Mouse (Mus musculus): Measurements from ENCODE around the gene Tspan11.

Tspan11 gene

DNA sequence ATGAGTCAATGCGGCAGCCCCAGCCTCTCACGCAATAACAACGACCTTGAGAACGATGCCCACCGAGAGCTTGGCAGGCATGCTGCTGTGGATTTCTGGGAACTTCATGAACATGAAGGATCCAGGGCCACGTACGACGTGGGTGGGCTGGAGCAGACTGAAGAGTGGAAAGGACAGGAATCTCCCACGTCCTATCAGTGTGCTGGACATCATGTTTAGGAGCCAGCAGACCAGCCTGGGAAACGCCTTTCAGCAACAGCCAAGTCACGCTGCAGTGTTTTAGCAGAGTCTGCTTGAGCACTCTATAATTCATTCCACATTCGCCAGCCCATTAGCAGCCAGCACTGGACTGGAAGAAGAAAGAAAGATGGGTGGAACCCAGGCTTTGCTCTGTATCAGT lies 10.4 kb upstream of the Tspan11 start:
- no peak for DNase-seq (ENCODE audit: low read depth, low spot score)

DNA sequence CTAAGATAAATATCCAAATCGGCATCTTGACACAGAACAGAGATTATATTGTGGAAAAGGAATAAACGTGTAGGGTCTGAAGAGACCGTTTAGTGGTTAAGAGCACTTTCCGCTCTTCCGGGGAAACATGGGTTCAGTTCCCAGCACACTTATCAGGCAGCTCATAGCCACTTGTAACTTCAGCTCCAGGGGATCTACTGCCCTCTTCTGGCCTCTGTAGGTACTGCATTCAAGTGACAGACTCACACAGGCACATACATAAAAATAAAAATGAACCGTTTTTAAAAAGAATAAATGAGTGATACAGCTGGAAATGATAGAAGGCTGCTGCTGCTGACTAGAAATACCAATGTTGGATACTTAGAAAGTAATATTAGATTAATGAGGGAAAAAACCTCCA lies 7.9 kb upstream of the Tspan11 start:
- DNase-seq (ENCODE audit: low read depth, low spot score): no peak

DNA sequence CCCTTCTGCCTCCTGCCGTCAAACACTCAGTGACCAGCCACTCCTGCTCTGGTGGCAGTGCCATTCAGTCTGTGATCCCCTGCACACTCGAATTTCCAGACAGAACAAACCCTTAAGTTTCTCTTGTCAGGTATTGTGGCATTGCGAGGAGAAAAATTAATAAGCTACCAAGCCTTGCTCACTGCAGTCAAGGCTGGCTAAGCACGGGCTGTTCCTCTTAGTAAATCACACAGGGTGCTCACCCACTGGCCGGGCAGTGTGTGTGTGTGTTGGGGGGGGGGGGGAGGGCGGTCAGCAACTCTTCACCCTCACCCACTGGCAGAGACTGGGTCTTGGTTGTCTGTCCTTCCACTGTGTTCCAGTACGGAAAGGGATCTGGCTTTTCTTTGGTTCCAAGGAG lies 473 bp upstream of the Tspan11 start:
- no peak for DNase-seq (ENCODE audit: low read depth, low spot score)

DNA sequence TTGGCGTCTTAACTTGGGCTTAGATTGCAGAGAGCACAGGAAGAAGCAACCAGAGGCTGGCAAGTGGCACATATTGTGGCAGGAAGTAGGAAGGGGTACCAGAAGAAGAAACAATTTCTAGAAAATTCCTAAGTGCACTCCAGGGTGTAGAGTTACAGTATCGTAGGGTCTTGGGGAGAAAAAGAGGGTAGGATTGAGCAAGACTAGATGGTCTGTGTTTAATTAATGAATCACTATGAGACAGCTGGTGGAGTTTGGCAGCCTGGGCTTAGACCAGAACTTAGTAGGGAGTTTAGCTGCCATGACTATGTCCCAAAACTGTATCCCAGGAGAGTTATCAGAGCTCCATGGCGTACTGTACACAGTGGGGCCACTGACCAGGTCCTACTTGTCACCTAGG lies 1.2 kb downstream of the Tspan11 start:
- no peak for DNase-seq (ENCODE audit: low read depth, low spot score)

DNA sequence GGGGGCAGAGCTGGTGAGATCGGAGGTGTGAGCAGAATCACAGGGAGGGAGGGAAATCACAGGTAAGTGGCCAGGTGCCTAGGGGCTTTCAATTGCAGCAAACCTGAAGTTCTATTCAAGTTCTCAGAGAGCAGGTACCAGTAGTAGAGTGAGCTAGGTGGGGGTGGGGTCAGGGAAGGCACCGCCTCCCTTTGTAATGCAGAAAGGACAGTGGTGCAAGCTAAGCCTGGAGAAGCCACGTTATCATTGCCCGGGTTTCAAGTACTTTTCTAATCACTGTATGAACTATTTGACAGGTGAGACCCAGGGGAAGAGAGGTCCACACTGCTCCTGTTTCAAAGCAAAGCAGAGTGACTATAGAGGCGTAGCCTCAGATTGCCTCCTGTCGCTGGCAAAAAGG lies 6.2 kb downstream of the Tspan11 start:
- DNase-seq (ENCODE audit: low read depth, low spot score): no peak

DNA sequence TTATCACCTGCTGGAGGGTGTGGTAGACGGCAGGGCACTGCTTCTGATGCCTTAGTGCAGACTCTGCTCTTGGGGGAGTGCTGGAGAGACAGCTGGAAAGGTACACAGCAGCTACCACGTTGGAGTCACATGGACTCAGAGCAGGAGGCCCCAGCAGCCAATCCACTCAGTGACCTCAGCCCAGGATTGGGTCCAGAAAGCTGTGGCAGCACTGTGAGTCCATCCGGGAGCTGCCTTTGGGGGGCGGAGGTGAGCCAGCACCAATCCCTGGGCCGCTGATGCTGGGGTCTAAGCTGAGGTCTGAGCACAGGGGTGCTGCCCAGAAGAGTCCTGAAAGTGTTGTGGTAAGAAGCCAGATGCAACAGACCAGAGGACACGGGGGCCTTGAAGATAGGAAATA lies 7.6 kb downstream of the Tspan11 start:
- DNase-seq (ENCODE audit: low read depth, low spot score): no peak

DNA sequence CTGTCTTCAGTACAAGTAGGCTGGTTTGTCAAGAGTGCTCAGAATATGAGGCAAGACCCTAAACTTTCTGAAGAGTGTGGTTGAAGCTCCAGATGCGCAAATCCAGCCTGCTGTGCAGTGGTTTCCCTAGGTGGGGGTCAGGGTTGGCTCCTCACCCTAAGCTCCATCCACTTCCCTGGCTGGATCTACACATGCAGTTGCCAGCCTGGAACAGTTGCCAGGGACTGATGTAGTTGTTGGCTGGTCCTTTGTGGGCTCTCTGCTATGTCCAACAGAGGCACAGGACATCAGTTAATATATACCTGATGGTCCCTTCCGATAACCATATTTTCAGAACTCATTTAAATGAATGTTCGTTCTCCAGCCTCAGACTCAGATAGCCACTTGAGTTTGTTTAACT lies 9.0 kb downstream of the Tspan11 start:
- no peak for DNase-seq (ENCODE audit: low read depth, low spot score)

DNA sequence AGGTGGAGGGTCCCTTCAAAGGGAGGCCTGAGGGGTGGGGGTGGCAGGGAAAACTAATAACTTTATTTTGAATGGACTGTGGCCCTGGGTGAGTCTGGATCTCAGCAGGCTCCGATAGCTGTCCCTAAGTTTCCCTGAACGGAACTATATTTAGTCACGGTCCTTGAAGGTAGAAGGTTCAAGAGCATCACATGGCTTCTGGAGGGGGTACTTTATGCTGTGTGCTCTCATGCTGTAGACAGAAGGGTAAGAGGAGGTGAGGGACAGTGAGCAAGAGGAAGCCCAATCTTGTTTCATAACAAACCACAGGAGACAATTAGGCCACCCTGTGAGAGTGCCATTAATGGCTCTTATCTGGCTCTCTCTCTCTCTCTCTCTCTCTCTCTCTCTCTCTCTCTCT lies 10.0 kb downstream of the Tspan11 start:
- DNase-seq (ENCODE audit: low read depth, low spot score): no peak

DNA sequence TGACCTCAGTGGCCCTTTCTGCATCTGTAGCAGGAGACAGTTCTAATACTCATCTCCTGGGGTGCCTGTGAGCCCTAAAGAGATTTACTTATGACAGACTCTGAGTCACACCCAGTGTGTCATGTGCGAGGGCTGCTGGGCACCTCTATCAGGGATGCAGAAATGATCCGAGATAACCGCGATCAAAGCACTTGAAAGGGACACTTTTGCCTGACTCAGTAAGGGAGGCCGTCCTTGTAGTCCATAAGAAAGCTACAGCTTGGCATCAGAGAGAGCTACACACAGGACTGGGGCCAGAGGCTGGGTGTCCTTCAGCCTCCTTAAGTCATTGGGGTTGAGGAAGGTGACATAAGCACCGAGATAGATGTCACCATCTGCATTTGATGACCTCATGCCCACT lies 12.7 kb downstream of the Tspan11 start:
- DNase-seq (ENCODE audit: low read depth, low spot score): no peak

DNA sequence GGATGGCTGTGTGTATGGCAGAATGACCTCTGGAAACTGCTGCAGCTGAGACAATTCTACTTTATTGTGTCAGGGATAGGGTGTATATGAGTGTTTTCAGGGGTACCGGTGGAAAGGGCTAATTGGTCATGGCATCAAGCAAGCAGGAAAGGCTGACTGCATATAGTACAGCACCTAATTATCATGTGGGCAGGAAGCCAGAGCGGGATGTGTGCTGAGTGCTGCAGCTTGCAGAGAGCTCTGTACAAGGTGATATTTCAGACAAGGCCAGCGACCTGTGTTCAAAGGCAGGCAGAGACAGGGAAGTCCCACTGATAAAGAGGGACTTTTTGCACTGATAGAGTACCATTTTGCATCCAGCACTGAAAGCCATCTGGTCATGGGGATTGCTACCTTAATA lies 13.9 kb downstream of the Tspan11 start:
- DNase-seq (ENCODE audit: low read depth, low spot score): no peak

DNA sequence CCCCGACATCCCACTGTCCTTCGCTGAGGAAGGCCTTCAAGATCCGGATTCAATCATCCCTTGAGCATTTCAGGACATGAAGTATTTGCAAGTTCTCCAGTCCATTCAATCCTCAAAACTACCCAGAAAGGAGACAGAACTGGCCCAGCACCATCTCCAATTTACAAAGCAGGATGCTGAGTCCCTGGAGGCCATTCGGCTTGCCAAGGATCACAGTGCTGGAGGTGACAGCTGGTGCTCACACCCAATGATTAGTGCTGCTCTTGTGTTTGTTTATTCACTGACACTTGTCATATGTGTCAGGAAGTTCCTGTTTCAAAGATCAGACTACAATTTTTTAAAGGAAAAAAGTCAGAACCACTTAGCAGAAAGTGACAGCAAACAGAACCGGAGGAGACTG lies 14.3 kb downstream of the Tspan11 start:
- DNase-seq (ENCODE audit: low read depth, low spot score): no peak

DNA sequence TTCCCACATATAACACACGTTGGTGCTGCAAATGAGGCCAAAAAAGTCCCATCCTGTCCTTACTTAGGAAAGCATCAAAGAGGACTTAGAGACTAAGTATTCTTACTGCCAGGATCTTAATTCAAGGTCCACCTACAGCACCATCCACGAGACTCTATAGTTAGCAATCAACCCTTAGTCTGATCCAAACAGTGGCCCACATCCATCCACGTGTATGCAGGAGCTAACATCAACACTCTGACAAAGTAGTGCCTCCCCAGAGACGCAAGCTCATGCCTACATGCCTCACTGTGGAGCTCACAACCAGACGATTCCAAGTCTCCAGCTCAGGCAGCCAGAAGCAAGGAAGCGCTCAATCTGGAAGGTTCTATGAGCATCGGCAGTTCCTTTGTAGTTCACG lies 15.2 kb downstream of the Tspan11 start:
- DNase-seq (ENCODE audit: low read depth, low spot score): no peak

DNA sequence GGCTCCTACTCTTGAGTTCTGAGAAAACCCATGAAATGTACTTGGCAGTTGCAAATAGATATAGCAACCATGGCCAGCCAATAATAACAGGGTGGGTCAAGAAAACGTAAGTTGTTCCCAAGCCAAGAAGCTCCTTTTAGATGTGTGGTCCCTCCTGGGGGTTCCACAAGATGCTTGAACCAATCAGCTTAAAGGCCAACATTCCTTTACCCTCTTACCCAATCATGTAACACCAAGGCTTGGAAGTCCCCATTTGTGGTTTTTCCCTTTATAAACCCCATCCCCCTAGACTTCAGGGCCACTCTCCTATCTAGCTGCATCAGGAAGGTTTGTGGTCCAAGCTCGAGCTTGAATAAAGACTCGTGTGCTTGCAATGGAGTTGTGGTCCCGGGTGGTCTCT lies 23.2 kb downstream of the Tspan11 start:
- no peak for DNase-seq (ENCODE audit: low read depth, low spot score)

DNA sequence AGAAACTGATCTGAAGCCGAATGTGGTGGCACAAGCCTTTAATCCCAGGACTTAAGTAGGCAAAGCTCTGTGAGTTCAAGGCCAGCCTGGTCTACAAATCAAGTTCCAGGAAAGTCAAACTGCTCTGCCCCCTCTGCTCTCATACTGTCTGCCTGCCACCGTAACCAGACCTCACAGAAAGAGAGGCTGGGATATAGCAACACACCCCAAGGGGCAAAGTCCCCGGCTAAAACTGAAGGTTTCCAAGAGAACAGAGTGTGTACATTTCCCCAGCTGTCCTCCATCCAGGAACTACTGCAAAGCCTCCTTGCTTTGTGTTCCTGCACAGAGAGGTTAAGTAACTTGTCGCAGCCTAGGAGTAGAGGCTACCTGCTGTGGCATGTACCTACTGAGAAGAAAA lies 24.3 kb downstream of the Tspan11 start:
- no peak for DNase-seq (ENCODE audit: low read depth, low spot score)

DNA sequence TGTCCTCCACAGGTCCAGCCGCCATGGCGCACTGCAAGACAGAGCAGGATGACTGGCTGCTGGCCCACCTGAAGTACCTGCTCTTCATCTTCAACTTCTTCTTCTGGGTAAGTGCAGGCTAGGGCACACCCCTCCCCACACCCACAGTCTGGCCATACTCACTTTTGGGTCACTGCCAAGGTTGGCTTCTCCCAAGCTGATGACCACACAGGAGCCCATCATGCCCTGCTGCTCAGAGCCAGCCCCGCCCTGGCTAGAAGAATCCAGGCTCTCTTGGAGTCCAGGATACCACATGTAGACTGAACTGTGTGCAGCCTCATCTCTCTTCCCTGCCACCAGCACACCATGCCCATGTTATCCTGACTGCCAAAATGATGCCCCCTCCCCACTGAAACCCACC lies 25.5 kb downstream of the Tspan11 start:
- DNase-seq (ENCODE audit: low read depth, low spot score): no peak

DNA sequence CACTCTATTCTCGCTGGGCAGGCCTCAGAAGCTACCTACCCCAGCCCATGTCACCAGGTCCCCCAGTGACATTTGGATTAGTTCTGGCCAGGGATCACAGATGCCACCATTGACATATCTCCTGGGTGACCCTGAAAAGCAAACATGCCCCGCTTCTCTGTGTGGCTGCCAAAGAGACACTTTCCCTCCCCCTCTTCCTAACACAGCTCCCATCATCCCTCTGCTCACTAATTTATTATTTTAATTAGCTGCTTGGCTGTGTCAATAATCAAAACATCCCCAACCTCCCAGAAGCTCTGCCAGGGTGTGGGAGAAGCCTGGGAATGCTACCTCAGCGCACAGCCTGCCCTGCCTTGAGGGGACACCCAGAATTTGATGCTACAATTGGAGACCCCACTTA lies 29.6 kb downstream of the Tspan11 start:
- DNase-seq (ENCODE audit: low read depth, low spot score): no peak

DNA sequence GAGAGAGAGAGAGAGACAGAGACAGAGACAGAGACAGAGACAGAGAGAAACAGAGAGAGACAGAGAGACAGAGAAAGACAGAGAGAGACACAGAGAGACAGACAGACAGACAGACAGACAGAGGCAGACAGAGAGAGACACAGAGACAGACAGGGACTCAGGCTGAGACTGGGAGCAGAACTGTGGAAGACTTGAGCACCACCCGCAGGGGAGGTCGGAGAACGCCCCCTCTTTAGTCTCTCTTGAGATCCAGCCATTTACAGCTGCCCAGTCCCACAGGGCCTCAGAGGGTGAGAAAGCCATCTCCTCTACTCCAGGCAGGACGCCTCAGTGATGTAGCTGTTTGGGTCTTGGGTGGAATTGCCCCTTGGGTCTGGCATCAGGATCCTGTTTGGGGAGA lies 30.3 kb downstream of the Tspan11 start:
- no peak for DNase-seq (ENCODE audit: low read depth, low spot score)

DNA sequence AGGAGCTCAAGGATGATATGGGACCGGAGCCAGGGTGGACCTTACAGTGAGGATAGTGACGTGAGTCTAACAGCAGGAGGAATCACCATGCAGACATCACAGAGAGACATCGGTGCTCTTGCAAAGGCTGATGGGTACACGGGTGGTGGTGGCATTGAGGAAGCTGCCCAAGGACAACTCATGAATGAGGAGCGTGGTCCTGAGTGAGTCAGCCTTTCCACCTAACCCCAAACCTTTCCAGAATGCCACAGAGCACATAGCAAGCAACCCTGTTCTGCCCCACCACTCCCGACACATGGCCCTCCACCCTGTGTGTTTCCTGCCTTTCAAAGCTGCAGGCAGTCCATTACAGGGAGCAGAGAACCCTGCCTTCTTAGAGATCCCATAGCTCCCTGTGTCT lies 32.1 kb downstream of the Tspan11 start:
- DNase-seq (ENCODE audit: low read depth, low spot score): no peak

DNA sequence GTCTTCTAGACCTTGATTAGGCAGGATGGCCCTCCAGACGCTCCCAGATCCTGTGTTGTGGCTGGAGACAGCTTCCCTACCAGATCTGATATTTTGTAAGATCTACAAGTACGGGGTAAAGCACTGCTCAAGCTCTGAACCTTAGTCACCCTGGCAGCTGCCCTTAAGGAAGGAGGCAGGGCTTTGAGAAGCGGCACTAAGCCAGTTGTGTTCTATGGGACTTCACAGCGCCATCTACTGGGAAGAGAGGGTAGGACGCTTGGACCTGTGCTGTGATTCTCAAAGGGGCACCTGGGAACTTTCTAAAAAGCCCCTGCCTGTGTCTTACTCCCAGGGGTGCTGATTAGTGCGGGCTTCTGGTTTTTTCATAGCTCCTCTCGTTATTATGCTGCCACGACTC lies 33.3 kb downstream of the Tspan11 start:
- peak; percentile 85 for DNase-seq (ENCODE audit: low read depth, low spot score)

DNA sequence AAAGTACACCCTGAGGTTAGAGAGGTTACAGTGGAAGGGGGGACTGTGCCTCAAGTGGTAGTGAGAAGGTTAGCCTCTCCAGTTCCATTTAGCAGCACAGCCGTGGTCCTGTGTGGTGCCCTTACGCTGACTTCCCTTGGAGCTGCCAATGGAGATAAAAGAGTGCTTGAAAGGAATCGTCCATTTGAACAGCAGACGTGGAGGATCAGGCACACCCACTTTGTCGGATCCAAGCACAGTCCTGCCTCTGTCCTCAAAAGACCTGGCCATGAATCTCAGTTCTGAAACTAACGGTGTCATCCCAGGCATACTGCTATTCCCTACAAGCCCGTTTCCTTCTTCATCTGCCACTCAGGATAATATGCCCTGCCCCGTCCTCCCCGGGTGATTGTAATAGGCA lies 34.6 kb downstream of the Tspan11 start:
- no peak for DNase-seq (ENCODE audit: low read depth, low spot score)

DNA sequence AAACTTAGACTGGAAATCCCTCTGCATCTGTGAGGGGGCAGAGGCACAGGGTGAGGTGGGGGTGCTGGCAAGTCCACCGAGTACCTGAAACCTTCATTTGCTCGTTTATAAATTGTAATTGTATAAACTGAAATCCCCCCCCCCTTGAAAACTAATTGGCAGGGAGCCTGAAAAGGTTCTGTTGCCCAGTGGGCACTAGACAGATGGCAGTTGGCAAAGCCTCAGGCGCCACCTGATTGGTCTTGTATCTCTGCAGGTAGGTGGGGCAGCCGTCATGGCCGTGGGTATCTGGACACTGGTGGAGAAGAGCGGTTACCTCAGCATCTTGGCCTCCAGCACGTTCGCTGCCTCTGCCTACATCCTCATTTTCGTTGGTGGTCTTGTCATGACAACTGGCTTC lies 35.9 kb downstream of the Tspan11 start:
- DNase-seq (ENCODE audit: low read depth, low spot score): no peak

DNA sequence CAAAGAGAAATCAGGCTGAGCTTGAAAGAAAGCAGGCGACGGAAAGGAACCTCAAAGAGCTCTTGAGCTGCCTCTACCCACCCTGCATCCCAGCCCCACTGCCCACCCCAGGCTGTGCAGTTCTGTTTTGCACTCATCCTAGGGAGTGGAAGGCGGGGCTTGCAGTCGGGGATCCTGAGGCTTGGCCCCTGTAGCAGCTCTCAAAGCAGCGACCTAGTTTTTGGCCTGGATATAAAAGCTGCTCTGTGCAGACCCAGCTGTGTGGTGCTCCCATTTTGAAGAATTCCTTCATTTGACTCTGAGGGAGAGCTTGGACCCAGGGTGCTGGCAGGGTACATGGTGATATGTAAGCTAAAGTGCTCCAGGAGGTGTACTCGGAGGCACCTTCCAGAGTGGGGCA lies 37.4 kb downstream of the Tspan11 start:
- DNase-seq (ENCODE audit: low read depth, low spot score): no peak

DNA sequence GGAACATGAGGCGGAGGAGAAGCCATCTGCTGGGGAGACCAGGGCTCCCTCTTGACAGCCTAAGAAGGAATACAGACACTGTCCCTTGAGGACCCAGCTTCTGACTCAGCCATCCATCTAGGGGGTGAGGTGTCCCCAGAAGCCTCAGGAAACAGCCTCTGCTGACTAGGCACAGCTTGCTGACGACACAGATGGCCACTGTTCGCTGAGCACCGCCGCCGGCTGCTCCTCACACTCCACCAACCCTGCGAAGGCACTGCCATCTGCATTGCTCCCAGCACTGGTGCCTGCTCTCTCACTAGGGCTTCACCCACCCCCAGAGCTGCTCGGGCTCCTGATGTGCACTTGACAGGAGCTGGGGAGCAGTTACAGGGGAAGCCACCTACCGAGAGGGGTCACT lies 38.5 kb downstream of the Tspan11 start:
- no peak for DNase-seq (ENCODE audit: low read depth, low spot score)

DNA sequence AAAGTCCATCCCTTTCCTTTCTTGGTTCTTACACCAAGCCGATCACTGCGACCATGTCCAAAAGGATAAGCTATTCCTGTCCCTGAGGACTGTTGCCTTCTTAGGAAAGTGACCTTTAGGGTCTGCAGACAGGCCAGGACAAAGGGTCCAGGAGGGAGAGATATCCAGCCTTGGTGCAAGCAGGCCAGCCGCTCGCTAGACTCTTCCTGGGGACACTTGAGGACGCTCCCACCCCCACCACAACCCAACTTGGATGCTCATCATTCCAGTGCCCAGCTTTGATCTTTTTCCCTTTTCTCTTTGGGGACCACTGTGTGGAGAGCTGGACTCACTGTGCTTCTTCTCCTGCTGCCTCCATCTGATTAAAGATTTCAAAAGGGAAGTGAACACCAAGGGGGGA lies 41.3 kb downstream of the Tspan11 start:
- no peak for DNase-seq (ENCODE audit: low read depth, low spot score)

DNA sequence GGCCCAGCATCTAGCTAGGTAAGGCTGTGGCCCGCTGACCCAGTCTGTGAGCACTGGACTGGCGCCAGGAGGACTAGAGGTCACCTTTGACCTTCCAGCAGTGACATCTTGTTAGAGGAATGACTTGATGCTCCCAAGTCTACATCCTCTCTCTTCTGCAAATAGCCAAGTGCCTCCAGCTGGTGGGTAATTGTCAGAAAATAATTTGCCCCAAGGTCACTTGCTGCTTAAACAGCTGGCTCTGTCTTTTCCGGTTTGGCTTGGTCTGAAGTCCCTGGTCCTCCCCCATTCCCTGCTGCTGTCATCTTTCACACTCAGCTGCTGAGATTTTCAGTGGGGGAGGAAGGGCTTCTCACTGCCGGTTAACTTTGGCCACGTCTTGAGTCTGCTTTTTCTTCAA lies 45.3 kb downstream of the Tspan11 start:
- DNase-seq (ENCODE audit: low read depth, low spot score): peak; percentile 58
